Mouse (Mus musculus): ENCODE measurements around the gene Nedd4.

DNA sequence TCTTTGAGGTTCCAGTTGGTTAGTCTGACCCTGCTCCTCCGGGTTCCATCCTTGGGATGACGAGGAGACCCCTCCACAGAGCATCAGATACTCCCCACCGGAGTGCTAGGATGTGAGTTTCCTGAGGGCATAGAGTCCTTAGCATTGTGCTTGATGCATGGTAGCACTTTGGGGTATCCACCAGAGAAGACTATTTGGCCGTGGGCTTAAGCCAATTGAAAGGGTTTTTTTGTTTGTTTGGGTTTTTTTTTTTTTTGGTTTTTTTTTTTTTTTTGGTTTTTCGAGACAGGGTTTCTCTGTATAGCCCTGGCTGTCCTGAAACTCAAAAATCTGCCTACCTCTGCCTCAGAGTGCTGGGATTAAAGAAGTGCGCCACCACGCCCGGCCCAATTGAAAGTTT, 24.9 kb upstream of the Nedd4 start:
- TF ChIP-seq POLR2A (IDR thresholded peaks at IDR 0.05; ENCODE audit: low read depth, low read length) (no peak), CTCF (IDR thresholded peaks at IDR 0.05; ENCODE audit: borderline replicate concordance, insufficient read depth, low read length) (no peak)
